Mouse (Mus musculus) heart, postnatal 10 days (tissue): Measurements from ENCODE around the gene Havcr1. TPM values are rescaled to one million over a fixed set of nuclear protein-coding genes. Genes with fewer than 3 reads are reported as not detected.

ENCODE experiments used
- DNase-seq, 2 experiments: peaks; one replicate each; pipeline ENCODE4 v3.0.0; 2021
- intact Hi-C: fragments of 180-260 bp; cut with DNase I; formaldehyde crosslinking; loops from one replicate; pipeline ENCODE4 v1.15.1; 2025
- total RNA-seq, 2 experiments: library from RNA; stranded (reverse); gene quantifications; 2 replicates each; pipeline ENCODE4 v1.2.3; 2021

Havcr1 gene
- total RNA-seq, 2 experiments from 2014 or later: not detected

GRCm38 (mm10) chr11:46817692-46818091, 82.8 kb downstream of the Havcr1 start:
- intact Hi-C loops: no loop called here
- DNase-seq: no peak

DNA sequence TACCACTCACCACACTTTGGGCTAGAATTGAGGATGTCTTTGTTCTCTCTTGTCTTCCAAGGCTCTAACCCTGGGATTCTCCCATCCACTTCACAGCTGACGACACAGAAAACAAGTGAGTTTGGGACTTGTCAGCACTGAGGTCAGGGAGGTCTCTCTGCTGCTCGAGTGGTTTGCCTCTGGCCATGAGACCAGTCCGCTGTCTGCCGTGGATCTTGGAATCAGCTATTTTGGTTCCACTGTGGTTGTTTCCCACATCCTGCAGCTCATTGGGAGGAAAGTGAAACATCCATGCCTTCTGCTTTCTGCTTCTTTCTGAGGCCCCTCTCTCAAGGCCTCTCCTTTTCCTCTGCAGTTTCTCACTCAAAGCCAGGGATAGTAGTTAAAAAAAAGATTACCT, 85.0 kb downstream of the Havcr1 start:
- DNase-seq: no peak
- intact Hi-C loops: no loop called here

Other genes starting within 250 kb of the Havcr1 start
- not detected for gene Gm12169, start 210.9 kb upstream of the Havcr1 start, total RNA-seq
- gene BC053393, start 163.5 kb upstream of the Havcr1 start, total RNA-seq: not detected
- not detected for gene Dppa1, start 105.8 kb upstream of the Havcr1 start, total RNA-seq
- not detected for gene Timd2, start 28.0 kb upstream of the Havcr1 start, total RNA-seq
- gene Timd4, start 75.7 kb downstream of the Havcr1 start, total RNA-seq: under 1 TPM; 0.26 to 0.72 TPM